Comparison of ENCODE assay signal across 1 mouse cellular context in genomic region chr11:94652973-94653372, GRCm38 (mm10).
TF ChIP-seq lines count a peak whose summit lies in the region.

No protein-coding gene starts in this region.

TF ChIP-seq in MEL, 35 proteins besides CTCF, POLR2A, EP300 and RAD21:
- TF ChIP-seq MAX (IDR thresholded peaks at IDR 0.05; ENCODE audit: low read length): peak; percentile 51
- TF ChIP-seq KAT2A (conservative IDR thresholded peaks at IDR 0.05; ENCODE audit: low read depth, low read length): 0 out of 2 replicates have a peak, but pooled peaks have one; percentile 23
- peak; percentile 92 for TF ChIP-seq ZKSCAN1 (IDR thresholded peaks at IDR 0.05; ENCODE audit: low read depth, low read length)
- 0 out of 2 replicates have a peak, but pooled peaks have one; percentile 25 for TF ChIP-seq USF1 (IDR thresholded peaks at IDR 0.05; ENCODE audit: low read depth, low read length)
- TF ChIP-seq CHD1 (IDR thresholded peaks at IDR 0.05; ENCODE audit: low read depth, low read length): 0 out of 2 replicates have a peak, but pooled peaks have one; percentile 85
- TF ChIP-seq POLR2AphosphoS2 (IDR thresholded peaks at IDR 0.05; ENCODE audit: low read length): no peak
- TF ChIP-seq MYC (IDR thresholded peaks at IDR 0.05; ENCODE audit: low read depth, low read length): 0 out of 2 replicates have a peak, but pooled peaks have one; percentile 40
- TF ChIP-seq E2F4 (IDR thresholded peaks at IDR 0.05; ENCODE audit: borderline replicate concordance, low read depth, low read length): no peak
- TF ChIP-seq SMC3 (IDR thresholded peaks at IDR 0.05; ENCODE audit: low read depth, low read length): no peak
- TF ChIP-seq ZNF384 (IDR thresholded peaks at IDR 0.05; ENCODE audit: low read depth, low read length): no peak
- no peak for TF ChIP-seq SIN3A (IDR thresholded peaks at IDR 0.05; ENCODE audit: low read length)
- TF ChIP-seq GATA1 (IDR thresholded peaks at IDR 0.05; ENCODE audit: low read depth, low read length): no peak
- no peak for TF ChIP-seq BHLHE40 (IDR thresholded peaks at IDR 0.05; ENCODE audit: borderline replicate concordance, low read depth, low read length)
- TF ChIP-seq ELF1 (IDR thresholded peaks at IDR 0.05; ENCODE audit: low read depth, low read length): 0 out of 2 replicates have a peak, but pooled peaks have one; percentile 24
- no peak for TF ChIP-seq ZMIZ1 (IDR thresholded peaks at IDR 0.05; ENCODE audit: low read depth, low read length)
- no peak for TF ChIP-seq NELFE (IDR thresholded peaks at IDR 0.05; ENCODE audit: low read depth, low read length)
- no peak for TF ChIP-seq TAL1 (IDR thresholded peaks at IDR 0.05; ENCODE audit: low read length)
